Mouse (Mus musculus): ENCODE measurements at regions not wholly inside any gene's neighbourhood (a gene's known extent, or its start where the extent isn't known, plus 50 kb on each side); places are given as distances from the start of the nearest gene placed in this dataset.

DNA sequence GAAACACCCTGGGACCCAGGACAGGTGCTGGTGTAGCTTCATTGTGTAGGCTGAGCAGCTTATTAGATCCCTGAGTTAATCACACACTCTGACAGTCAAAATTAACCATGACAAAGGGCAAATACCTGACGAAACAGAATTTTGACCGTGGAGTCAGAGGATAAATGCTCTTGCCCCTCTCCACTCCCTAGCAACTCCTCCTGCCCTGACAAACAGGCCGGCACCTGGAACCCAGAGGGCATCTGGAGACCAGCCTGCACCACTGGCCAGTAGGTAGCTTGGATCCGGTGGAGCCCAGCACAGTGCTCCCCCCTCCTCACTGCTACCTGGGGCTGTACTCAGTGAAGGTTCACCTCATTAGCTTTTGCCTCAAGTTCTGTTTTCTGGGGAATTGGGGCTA is 174.5 kb downstream of the Snx10 start:
- TF ChIP-seq POLR2A (IDR thresholded peaks at IDR 0.05; ENCODE audit: insufficient read depth, low read length) = no peak
- TF ChIP-seq CTCF (IDR thresholded peaks at IDR 0.05; ENCODE audit: low read depth, low read length) = no peak
- TF ChIP-seq EP300 (IDR thresholded peaks at IDR 0.05; ENCODE audit: insufficient read depth, low read depth, low read length) = no peak

Data from ES-Bruce4 (cell line).